Mouse (Mus musculus) hindbrain, embryonic 15.5 days (tissue): ENCODE results near the gene Mbd3. TPM values are rescaled to one million over a fixed set of nuclear protein-coding genes. Genes with fewer than 3 reads are reported as not detected.

Experiments used
- ATAC-seq: fragments of 200-750 bp; cut with Nextera tagmentation; 2 replicates; pipeline ENCODE4 v1.8.0; 2017; ENCODE audit warnings: low read depth, moderate number of reproducible peaks, moderate TSS enrichment; ENCODE audit not compliant: low FRiP score
- H3K27ac ChIP-seq: fragments of 300-500 bp; sonication (generic); replicated peaks from 2 replicates; pipeline ENCODE4 v1.5.1; 2015; ENCODE audit warnings: mild to moderate bottlenecking, inconsistent platforms
- H3K27me3 ChIP-seq: fragments of 300-500 bp; sonication (generic); 2 replicates; pipeline ENCODE4 v1.6.1; 2015; ENCODE audit warnings: control low read depth, inconsistent platforms
- H3K36me3 ChIP-seq: fragments of 300-500 bp; sonication (generic); 2 replicates; pipeline ENCODE4 v1.6.1; 2015; ENCODE audit warnings: control low read depth, inconsistent platforms
- H3K4me1 ChIP-seq: fragments of 300-500 bp; sonication (generic); replicated peaks from 2 replicates; pipeline ENCODE4 v1.6.1; 2015; ENCODE audit warnings: control low read depth, inconsistent platforms
- H3K4me2 ChIP-seq: fragments of 300-500 bp; sonication (generic); 2 replicates; pipeline ENCODE4 v1.6.1; 2015; ENCODE audit warnings: moderate library complexity, mild to moderate bottlenecking, inconsistent platforms
- H3K4me3 ChIP-seq: fragments of 300-500 bp; sonication (generic); 2 replicates; pipeline ENCODE4 v1.5.1; 2015; ENCODE audit warnings: mild to moderate bottlenecking, inconsistent platforms
- H3K9ac ChIP-seq: fragments of 300-500 bp; sonication (generic); 2 replicates; pipeline ENCODE4 v1.6.1; 2015; ENCODE audit warnings: inconsistent platforms
- H3K9me3 ChIP-seq: fragments of 300-500 bp; sonication (generic); 2 replicates; pipeline ENCODE4 v1.6.1; 2016; ENCODE audit warnings: control low read depth, inconsistent platforms
- WGBS: fragments of 180-500 bp; shearing (Covaris S2); methylation state at CpG from one replicate; pipeline ENCODE4 v1.1.7; 2015; 5-methylcytosine and 5-hydroxymethylcytosine counted together
- polyA plus RNA-seq: library from polyadenylated mRNA; unstranded; fragments of >200 nt; fragmentation: Nextera tagmentation; extraction: Ambion mirVana; gene quantifications from 2 replicates; pipeline ENCODE4 v1.2.1, GENCODE M21; 2015

Mbd3 gene
- polyA plus RNA-seq, 1 experiment from 2014 or later = 229 TPM

DNA sequence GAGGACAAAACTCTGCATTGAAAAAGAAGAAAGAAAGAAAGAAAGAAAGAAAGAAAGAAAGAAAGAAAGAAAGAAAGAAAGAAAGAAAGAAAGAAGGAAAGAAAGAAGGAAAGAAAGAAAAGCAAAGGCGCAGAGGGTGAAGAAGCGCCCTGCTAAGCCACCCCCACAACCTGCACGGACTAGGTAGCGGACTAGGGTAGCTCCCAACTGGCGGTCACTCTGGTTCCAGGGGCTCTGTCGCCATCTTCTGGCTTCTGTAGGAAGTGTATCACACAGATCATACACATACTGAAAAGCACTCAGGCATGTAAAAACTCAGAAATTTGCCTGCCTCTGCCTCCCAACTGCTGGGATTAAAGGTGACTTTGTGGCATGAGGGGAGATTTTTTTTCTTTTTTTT is 25.3 kb downstream of the Mbd3 start:
- H3K27me3 ChIP-seq = no peaks in the 10 kb centered on the region
- no peak overlapping the region for H3K4me3 ChIP-seq
- no peak for ATAC-seq
- no peaks in the 10 kb centered on the region for H3K9me3 ChIP-seq
- WGBS = 21% methylated on average over 6 of the region's 6 CpGs
- peaks cover 10% of the 10 kb centered on the region for H3K4me1 ChIP-seq
- 0 out of 2 replicates have a peak, but pooled peaks cover 1% of the 10 kb centered on the region for H3K36me3 ChIP-seq
- no peak overlapping the region for H3K9ac ChIP-seq
- H3K27ac ChIP-seq = no peak overlapping the region
- no peak overlapping the region for H3K4me2 ChIP-seq

DNA sequence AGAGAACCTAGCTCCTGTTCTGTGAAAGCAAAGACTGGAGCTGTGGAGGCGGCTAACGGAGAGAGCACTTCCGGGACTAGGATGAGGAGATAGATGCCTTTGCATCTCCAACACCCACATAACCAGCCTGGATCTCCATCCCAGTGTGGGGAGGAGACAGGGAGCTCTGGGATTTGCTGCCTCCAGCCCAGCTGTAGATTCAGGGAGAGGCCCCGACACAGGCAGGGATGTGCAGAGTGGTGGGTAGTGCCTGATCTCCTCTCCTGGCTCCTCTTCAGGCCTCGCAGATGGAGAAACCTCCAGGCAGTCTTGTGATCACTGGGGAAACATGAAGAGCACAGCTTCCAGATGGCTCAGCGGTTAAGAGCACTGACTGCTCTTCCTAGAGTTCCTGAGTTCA is 26.6 kb downstream of the Mbd3 start:
- Histone ChIP-seq H3K27ac (no peak overlapping the region), H3K9ac (no peak overlapping the region), H3K36me3 (no peaks in the 10 kb centered on the region), H3K27me3 (no peaks in the 10 kb centered on the region; the same call in 1 of the 2 replicates), H3K4me2 (no peak overlapping the region), H3K4me3 (no peak overlapping the region), H3K4me1 (peaks cover 10% of the 10 kb centered on the region), H3K9me3 (no peaks in the 10 kb centered on the region)
- ATAC-seq = no peak
- 78% methylated on average over 6 of the region's 6 CpGs for WGBS

DNA sequence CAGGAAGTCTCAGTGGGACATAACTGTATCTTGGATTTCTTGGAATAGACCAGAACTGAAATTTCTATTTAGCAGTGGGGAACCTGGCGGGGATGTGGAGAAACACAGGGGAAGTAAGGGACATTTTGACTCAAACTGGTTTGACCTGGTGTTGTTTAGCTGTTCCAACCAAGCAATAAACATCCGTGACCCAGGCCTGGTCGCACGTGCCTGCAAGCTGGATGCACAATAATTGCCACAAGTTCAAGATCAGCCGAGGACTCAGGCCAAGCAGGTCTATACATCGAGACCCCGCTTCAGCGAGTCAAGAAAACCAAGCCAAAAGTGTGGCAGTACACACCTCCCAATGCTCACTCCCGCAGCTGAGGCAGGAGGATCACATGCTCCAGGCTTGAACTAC is 27.4 kb downstream of the Mbd3 start:
- H3K27me3 ChIP-seq = no peaks in the 10 kb centered on the region; the same call in 1 of the 2 replicates
- 48% methylated on average over 9 of the region's 9 CpGs for WGBS
- H3K9me3 ChIP-seq = no peaks in the 10 kb centered on the region
- H3K9ac ChIP-seq = no peak overlapping the region
- H3K4me3 ChIP-seq = peak overlapping the region; percentile 27; the same call in 1 of the 2 replicates
- peaks cover 10% of the 10 kb centered on the region for H3K4me1 ChIP-seq
- no peak for ATAC-seq
- H3K27ac ChIP-seq = peak overlapping the region; percentile 25; the same call in 1 of the 2 replicates
- H3K4me2 ChIP-seq = peak overlapping the region; percentile 44
- H3K36me3 ChIP-seq = no peaks in the 10 kb centered on the region

DNA sequence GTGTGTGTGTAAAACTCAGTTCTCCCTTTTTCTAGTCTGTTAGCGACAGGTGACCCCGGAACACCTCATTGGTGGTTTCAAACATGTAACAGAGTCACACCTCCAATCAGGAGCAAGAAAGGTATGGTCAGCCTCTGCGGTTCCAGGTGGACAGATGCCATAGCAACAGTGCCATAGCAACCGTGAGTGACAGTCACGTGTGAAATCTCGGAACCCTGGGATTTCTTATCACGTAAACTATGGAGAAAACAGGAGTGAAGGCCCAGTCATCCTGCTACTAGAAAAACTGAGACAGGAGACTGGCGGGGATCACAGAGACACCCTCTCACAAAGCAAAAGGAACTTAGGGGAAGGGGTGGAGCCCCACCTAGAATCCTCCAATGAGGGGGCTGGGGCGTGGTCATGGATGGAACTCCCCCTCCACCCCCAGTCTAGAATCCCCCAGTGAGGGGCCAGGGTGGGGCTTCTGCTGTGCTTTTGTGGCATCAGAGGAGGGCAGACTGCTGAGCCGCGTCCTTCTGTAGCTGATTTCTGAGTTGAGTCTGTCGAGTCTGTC is 27.9 kb downstream of the Mbd3 start:
- Histone ChIP-seq H3K9ac (no peak overlapping the region), H3K4me1 (peaks cover 10% of the 10 kb centered on the region), H3K9me3 (no peaks in the 10 kb centered on the region), H3K36me3 (no peaks in the 10 kb centered on the region), H3K27ac (peak overlapping the region; percentile 25; the same call in 1 of the 2 replicates), H3K4me3 (peak overlapping the region; percentile 27), H3K4me2 (peak overlapping the region; percentile 44), H3K27me3 (no peaks in the 10 kb centered on the region; the same call in 1 of the 2 replicates)
- peak; percentile 90 for ATAC-seq
- WGBS = 4% methylated on average over 12 of the region's 12 CpGs

DNA sequence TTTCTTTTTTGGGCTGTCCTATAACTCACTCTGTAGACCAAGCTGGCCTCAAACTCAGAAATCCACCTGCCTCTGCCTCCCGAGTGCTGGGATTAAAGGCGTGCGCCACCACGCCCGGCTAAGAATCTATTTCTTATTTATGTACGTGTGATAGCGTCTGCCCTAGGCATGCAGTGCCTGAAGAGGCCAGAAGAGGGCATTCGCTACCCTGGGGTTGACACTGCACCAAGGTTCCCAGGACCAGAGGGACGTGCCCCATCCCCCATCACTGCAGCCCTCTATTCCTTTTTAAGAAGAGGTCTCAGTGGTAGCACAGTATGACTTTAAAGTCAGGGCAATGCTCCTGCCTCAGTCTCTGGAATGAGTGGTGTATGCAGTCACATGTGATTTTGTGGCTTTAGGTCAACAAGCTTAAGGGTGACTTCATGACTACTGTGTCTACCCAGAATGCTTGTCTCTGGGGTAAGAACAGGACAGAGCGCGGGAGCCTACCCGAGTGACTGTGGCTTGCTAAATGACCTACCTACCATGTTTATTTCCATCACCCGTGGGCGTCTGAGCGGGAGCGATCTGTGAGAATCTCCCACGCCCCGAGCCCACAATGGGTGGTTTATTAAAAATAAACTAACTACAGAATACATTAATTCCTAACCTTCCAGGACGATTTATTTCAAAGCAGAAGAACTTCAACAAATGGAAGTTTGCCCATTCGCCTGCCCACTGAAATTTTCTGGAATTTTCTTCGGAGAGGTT is 29.2 kb downstream of the Mbd3 start:
- H3K27ac ChIP-seq = no peak overlapping the region
- 80% methylated on average over 21 of the region's 21 CpGs for WGBS

DNA sequence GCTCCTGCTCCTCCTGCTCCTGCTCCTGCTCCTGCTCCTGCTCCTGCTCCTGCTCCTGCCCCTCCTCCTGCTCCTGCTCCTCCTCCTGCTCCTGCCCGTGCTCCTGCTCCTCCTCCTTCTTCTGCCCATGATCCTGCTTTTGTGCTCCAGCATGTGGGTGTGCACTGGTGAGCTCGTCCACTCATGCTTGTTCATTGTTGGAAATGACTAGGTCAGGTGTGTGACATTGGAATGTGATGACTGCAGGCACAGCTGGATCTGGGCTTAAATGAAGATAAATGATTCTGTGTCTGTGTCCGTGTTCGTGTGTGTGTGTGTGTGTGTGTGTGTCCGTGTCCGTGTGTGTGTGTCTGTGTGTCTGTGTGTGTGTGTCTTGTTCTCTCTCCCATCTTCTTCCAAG is 31.0 kb downstream of the Mbd3 start:
- Histone ChIP-seq H3K27ac (no peak overlapping the region), H3K4me3 (no peak overlapping the region), H3K9ac (no peak overlapping the region), H3K4me2 (no peak overlapping the region), H3K36me3 (no peaks in the 10 kb centered on the region), H3K27me3 (peaks cover 3% of the 10 kb centered on the region; the same call in 1 of the 2 replicates), H3K9me3 (no peaks in the 10 kb centered on the region), H3K4me1 (peaks cover 15% of the 10 kb centered on the region)
- ATAC-seq = no peak
- whole genome bisulfite sequencing = 88% methylated on average over 6 of the region's 6 CpGs

More for the DNA sequence above, 29.2 kb downstream of the Mbd3 start:
- Histone ChIP-seq H3K9me3 (no peaks in the 10 kb centered on the region), H3K27me3 (peaks cover under 1% of the 10 kb centered on the region; the same call in 1 of the 2 replicates), H3K4me1 (peaks cover 10% of the 10 kb centered on the region), H3K9ac (no peak overlapping the region), H3K4me3 (no peak overlapping the region), H3K36me3 (no peaks in the 10 kb centered on the region), H3K4me2 (no peak overlapping the region)
- no peak for ATAC-seq

DNA sequence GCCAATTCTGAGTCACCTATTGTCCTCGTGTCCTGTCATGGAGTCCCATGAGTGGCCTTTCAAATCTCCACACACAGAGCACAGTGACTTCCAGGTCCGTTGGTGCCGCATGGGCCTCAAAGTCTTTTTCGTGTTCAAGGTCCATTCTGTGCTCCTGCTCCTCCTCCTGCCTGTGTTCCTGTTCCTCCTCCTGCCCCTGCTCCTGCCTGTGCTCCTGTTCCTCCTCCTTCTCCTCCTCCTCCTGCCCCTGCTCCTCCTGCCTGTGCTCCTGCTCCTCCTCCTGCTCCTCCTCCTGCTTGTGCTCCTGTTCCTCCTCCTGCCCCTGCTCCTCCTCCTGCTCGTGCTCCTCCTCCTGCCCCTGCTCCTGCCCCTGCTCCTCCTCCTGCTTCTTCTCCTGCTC is 31.4 kb downstream of the Mbd3 start:
- H3K27me3 ChIP-seq = peaks cover 3% of the 10 kb centered on the region; the same call in 1 of the 2 replicates
- H3K4me1 ChIP-seq = peaks cover 15% of the 10 kb centered on the region
- H3K9ac ChIP-seq = no peak overlapping the region
- no peak for ATAC-seq
- H3K4me2 ChIP-seq = no peak overlapping the region
- H3K9me3 ChIP-seq = no peaks in the 10 kb centered on the region
- H3K36me3 ChIP-seq = no peaks in the 10 kb centered on the region
- no peak overlapping the region for H3K27ac ChIP-seq
- H3K4me3 ChIP-seq = no peak overlapping the region
- 63% methylated on average over 5 of the region's 5 CpGs for WGBS

DNA sequence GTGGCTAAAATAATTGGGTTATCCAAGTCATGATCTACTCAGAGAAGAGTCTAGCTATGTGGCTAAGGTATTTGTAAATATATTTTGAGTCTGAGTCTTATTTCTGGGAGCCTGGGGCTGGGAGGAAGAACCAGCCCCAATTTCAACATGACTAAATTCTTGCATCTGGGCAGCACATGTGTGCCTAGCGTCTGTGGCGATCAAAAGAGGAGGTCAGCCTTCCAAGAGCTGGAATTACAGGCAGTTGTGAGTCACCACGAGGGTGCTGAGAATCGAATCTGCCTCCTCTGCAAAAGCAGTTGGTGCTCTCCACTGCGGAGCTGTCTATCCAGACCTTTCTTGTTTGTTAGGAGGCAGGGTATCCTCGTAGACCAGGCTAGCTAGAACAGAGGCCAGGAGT is 33.6 kb downstream of the Mbd3 start:
- H3K4me3 ChIP-seq = no peak overlapping the region
- no peak overlapping the region for H3K27ac ChIP-seq
- ATAC-seq = no peak
- H3K9ac ChIP-seq = no peak overlapping the region
- H3K4me2 ChIP-seq = no peak overlapping the region
- H3K9me3 ChIP-seq = no peaks in the 10 kb centered on the region
- peaks cover 3% of the 10 kb centered on the region; the same call in 1 of the 2 replicates for H3K27me3 ChIP-seq
- H3K36me3 ChIP-seq = no peaks in the 10 kb centered on the region
- WGBS = 76% methylated on average over 6 of the region's 6 CpGs
- 0 out of 2 replicates have a peak, but pooled peaks cover 5% of the 10 kb centered on the region for H3K4me1 ChIP-seq

DNA sequence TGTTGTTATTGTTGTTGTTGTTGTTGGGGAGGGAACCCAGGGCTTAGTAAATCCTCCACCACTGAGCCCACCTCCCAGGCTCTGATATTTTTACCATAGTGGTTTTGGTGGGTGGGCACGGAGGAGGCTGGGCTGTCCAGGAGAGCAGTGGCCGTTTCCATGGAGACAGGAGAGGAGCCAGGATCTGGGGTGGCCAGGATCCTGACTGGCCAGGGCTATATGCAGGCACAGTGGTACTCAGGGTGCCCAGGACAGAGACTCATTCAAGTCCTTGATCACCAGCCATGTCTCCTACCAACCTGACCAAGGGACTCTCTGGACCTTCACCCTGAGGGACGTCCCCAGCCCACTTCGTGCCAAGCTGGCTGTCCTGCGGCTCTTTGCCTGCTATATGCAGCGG is 35.6 kb downstream of the Mbd3 start:
- H3K4me2 ChIP-seq = no peak overlapping the region
- peaks cover 18% of the 10 kb centered on the region for H3K27me3 ChIP-seq
- H3K9ac ChIP-seq = no peak overlapping the region
- H3K36me3 ChIP-seq = no peaks in the 10 kb centered on the region
- WGBS = 29% methylated on average over 6 of the region's 6 CpGs
- H3K4me1 ChIP-seq = 0 out of 2 replicates have a peak, but pooled peaks cover 5% of the 10 kb centered on the region
- ATAC-seq = 0 out of 2 replicates have a peak, but pooled peaks have one; percentile 24
- no peaks in the 10 kb centered on the region for H3K9me3 ChIP-seq
- H3K4me3 ChIP-seq = no peak overlapping the region
- H3K27ac ChIP-seq = no peak overlapping the region

DNA sequence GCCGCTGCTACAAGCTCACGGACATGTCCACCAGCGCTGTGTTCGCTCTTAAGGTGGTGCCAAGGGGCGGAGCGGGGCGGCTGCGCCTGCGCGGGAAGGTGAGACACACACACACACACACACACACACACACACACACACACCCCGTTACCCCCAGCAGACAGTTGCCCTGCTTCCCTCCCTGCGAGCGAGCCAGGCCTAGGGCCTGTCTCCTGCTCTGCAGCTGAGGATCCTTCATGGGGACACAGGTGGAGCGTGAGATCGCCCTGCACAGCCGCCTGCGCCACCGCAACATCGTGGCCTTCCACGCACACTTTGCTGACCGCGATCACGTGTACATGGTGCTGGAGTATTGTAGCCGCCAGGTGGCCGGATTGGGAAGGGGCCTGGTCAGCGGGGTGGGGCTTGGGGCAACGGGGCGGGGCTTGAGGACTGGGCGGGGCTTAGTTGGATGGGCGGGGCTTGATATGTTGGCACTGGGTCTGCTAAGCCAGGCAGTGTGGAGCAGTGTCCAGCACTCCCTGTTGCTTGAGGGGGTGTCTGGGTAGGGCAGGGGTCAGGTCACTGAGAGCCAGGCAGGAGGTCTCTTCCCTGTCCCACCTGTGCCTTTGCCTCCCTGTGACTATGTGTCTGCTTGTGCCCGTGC is 41.2 kb downstream of the Mbd3 start:
- peak overlapping the region; percentile 32 for H3K9ac ChIP-seq
- H3K4me3 ChIP-seq = peak overlapping the region; percentile 39
- H3K9me3 ChIP-seq = no peaks in the 10 kb centered on the region
- H3K4me2 ChIP-seq = peak overlapping the region; percentile 73
- H3K4me1 ChIP-seq = peaks cover 29% of the 10 kb centered on the region
- peak; percentile 73 for ATAC-seq
- 6% methylated on average over 31 of the region's 31 CpGs for WGBS
- peaks cover 66% of the 10 kb centered on the region for H3K27me3 ChIP-seq
- H3K27ac ChIP-seq = no peak overlapping the region
- no peaks in the 10 kb centered on the region for H3K36me3 ChIP-seq

DNA sequence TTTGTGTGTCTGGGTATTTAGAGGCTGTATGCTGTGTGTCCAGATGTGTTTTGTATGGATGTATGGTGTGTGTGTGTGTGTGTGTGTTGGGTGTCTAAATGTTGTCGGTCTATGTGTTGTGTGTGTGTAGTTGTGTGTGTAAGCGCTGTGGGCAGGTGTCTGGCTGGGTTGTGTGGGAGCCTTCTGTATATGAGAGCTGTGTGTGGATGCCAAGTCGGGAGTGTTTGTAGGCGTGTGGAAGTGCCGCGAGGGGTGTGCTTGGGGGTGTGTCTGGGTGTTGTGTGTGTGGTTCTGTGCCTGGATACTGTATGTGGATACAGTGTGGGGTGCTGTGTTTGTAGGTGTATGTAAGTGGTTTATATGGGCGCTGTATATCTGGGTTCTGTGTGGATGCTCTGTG is 42.0 kb downstream of the Mbd3 start:
- peaks cover 74% of the 10 kb centered on the region for H3K27me3 ChIP-seq
- H3K4me2 ChIP-seq = peak overlapping the region; percentile 73
- ATAC-seq = no peak; the same call in 1 of the 2 replicates
- H3K9me3 ChIP-seq = no peaks in the 10 kb centered on the region
- H3K4me3 ChIP-seq = peak overlapping the region; percentile 40
- H3K27ac ChIP-seq = no peak overlapping the region
- 37% methylated on average over 7 of the region's 7 CpGs for WGBS
- H3K9ac ChIP-seq = peak overlapping the region; percentile 32; the same call in 1 of the 2 replicates
- H3K4me1 ChIP-seq = peaks cover 29% of the 10 kb centered on the region
- H3K36me3 ChIP-seq = no peaks in the 10 kb centered on the region

DNA sequence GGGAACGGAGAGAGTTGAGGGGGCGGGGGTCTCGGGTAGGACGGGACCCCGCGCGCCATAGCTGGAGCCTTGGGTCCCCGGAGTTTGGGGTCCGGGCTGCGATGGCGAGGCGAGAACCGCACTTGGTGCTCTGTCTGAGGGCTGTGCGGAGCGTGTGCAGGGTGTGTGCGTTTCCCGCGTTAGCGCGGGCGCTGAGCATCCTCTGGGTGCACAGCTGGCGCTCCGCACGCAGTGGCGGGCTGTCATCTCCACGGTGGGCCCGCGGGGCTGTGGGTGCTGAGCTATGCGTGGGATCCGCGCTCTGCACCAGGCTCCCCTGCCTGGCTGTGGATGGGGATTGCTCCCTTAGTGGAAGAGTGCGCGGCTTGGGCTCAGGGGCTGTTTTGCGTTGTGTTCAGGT is 42.6 kb downstream of the Mbd3 start:
- H3K36me3 ChIP-seq = no peaks in the 10 kb centered on the region
- no peak overlapping the region for H3K27ac ChIP-seq
- H3K4me3 ChIP-seq = peak overlapping the region; percentile 40
- no peaks in the 10 kb centered on the region for H3K9me3 ChIP-seq
- no peak for ATAC-seq
- peaks cover 80% of the 10 kb centered on the region for H3K27me3 ChIP-seq
- WGBS = 1% methylated on average over 34 of the region's 34 CpGs
- H3K9ac ChIP-seq = peak overlapping the region; percentile 25
- peak overlapping the region; percentile 73 for H3K4me2 ChIP-seq
- peaks cover 29% of the 10 kb centered on the region for H3K4me1 ChIP-seq
